Mouse (Mus musculus): ENCODE measurements around the gene Sorbs1.

DNA sequence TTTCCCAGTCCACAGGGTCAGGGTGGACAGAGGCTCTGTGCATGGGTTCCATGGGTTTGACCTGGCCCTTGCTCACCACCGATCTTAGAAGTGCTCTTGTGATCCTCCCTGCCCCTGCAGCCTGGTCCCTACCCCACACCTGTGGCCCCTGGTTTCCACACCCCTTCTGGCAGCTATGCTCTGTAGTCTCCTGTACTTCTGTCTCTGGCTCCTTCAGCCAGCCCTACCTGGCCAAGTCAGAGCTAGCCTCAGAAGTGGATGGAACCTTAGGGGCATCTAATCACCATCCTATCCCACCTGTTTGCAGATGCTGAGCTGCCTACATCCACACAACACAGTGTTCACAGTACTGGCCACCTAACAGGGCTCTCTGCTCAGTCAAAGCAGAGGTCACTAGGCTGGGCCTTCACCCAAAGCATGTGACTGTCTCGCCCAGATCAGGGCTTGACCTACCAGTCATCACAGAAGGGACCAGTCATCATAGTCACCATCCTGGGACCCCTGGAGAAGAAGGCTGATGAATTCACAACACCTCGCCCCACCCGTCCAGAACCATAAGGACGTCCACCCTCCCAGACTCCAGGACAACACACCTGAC lies 120.7 kb downstream of the Sorbs1 start:
- no peak for TF ChIP-seq CHD2 (IDR thresholded peaks at IDR 0.05; ENCODE audit: low read depth, low read length)
- no peak for TF ChIP-seq MAFK (IDR thresholded peaks at IDR 0.05; ENCODE audit: insufficient read depth, low read depth, low read length)

All from ES-E14 (cell line).